Mouse (Mus musculus): Measurements from ENCODE around the gene Ypel2.

Gene Ypel2

GRCm38 (mm10) chr11:86994791-86995624 lies 1.5 kb upstream of the Ypel2 start:
- DNase-seq (ENCODE audit: low spot score), result no peak

GRCm38 (mm10) chr11:86994330-86994729 lies 823 bp upstream of the Ypel2 start:
- no peak for DNase-seq (ENCODE audit: low spot score)

GRCm38 (mm10) chr11:86992461-86992988 lies 982 bp downstream of the Ypel2 start:
- no peak for DNase-seq (ENCODE audit: low spot score)

- no peak for DNase-seq (ENCODE audit: low spot score)
These were observed 2.3 kb downstream of the Ypel2 start for GRCm38 (mm10) chr11:86991241-86991640.

GRCm38 (mm10) chr11:86990309-86990708 lies 3.2 kb downstream of the Ypel2 start:
- no peak for DNase-seq (ENCODE audit: low spot score)

GRCm38 (mm10) chr11:86984990-86985389 lies 8.5 kb downstream of the Ypel2 start:
- no peak for DNase-seq (ENCODE audit: low spot score)

- DNase-seq (ENCODE audit: low spot score), result no peak
These were observed 10.5 kb downstream of the Ypel2 start for GRCm38 (mm10) chr11:86983056-86983455.

- DNase-seq (ENCODE audit: low spot score), result no peak
These were observed 12.2 kb downstream of the Ypel2 start for GRCm38 (mm10) chr11:86981229-86981791.

GRCm38 (mm10) chr11:86980526-86980925 lies 13.0 kb downstream of the Ypel2 start:
- DNase-seq (ENCODE audit: low spot score), result no peak

- DNase-seq (ENCODE audit: low spot score), result no peak
These were observed 13.7 kb downstream of the Ypel2 start for GRCm38 (mm10) chr11:86979799-86980198.

GRCm38 (mm10) chr11:86977242-86977641 lies 16.3 kb downstream of the Ypel2 start:
- DNase-seq (ENCODE audit: low spot score), result no peak

- no peak for DNase-seq (ENCODE audit: low spot score)
These were observed 19.1 kb downstream of the Ypel2 start for GRCm38 (mm10) chr11:86974401-86974800.

GRCm38 (mm10) chr11:86973255-86973654 lies 20.3 kb downstream of the Ypel2 start:
- no peak for DNase-seq (ENCODE audit: low spot score)

GRCm38 (mm10) chr11:86971057-86971753 lies 22.3 kb downstream of the Ypel2 start:
- DNase-seq (ENCODE audit: low spot score), result no peak

- no peak for DNase-seq (ENCODE audit: low spot score)
These were observed 24.3 kb downstream of the Ypel2 start for GRCm38 (mm10) chr11:86969041-86969821.

GRCm38 (mm10) chr11:86967506-86967905 lies 26.0 kb downstream of the Ypel2 start:
- no peak for DNase-seq (ENCODE audit: low spot score)

GRCm38 (mm10) chr11:86966696-86967095 lies 26.8 kb downstream of the Ypel2 start:
- no peak for DNase-seq (ENCODE audit: low spot score)

GRCm38 (mm10) chr11:86965079-86965478 lies 28.4 kb downstream of the Ypel2 start:
- DNase-seq (ENCODE audit: low spot score), result no peak

- DNase-seq (ENCODE audit: low spot score), result no peak
These were observed 29.8 kb downstream of the Ypel2 start for GRCm38 (mm10) chr11:86963698-86964097.

- no peak for DNase-seq (ENCODE audit: low spot score)
These were observed 30.5 kb downstream of the Ypel2 start for GRCm38 (mm10) chr11:86963027-86963426.

- no peak for DNase-seq (ENCODE audit: low spot score)
These were observed 31.1 kb downstream of the Ypel2 start for GRCm38 (mm10) chr11:86962362-86962761.
